In the genomic region with DNA sequence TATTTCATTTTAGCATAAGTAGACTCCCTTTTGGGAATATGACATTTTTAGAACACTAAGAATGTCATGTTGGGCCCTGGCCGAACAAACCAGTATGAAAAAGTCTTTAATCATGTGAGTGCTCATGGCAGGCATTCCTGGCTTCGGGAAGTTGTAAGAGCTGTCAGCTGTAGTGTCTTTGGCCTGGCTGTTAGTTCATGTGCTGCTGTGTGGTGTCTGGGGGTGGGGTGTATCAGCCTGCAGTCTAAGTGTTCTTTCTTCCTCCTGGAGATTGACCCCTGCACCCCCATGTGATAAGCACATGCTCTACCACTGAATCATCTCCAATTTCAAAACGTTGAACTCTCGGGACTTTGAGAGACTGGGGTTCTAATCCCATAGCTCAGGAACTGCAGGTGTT, we compare ENCODE assay signal across 29 mouse cellular contexts. TPM values are rescaled to one million over a fixed set of nuclear protein-coding genes. Genes with fewer than 3 reads are reported as not detected.
A peak's percentile ranks its signal among the peaks of the same experiment; 100 is the strongest.
DNase-seq lines count a peak whose midpoint lies in the region; ATAC-seq and TF ChIP-seq lines count a peak whose summit lies in the region.
"Had no signal": no experiment of that assay in that cellular context is flagged by ENCODE, and none has a peak within 500 bp of the region (broad histone marks: within the 10 kb centered on the region; RNA-seq: fewer than 3 reads in every experiment).

No protein-coding gene starts in this region.

- TF ChIP-seq POLR2A in liver, adult 2 months (IDR thresholded peaks at IDR 0.05; ENCODE audit: extremely low read depth, insufficient read depth, low read length): no peak

- ATAC-seq in liver, embryonic 11.5 days (replicated peaks; ENCODE audit: low FRiP score): no peak
- peak; percentile 72; the same call in 1 of the 2 replicates for ATAC-seq in heart, embryonic 16.5 days (replicated peaks; ENCODE audit: extremely low read depth, insufficient read depth, low FRiP score)
- ATAC-seq in intestine, embryonic 16.5 days: peak; percentile 69; the same call in 1 of the 2 replicates
- ATAC-seq: forebrain, embryonic 16.5 days had no signal

- no peak overlapping the region for H3K4me2 ChIP-seq in liver, embryonic 11.5 days
- H3K4me2 ChIP-seq in heart, embryonic 16.5 days (ENCODE audit: low read depth, low read length): no peak overlapping the region
- H3K4me2 ChIP-seq in intestine, embryonic 16.5 days (ENCODE audit: low read depth, low read length): no peak overlapping the region
- H3K4me2 ChIP-seq: hindbrain, embryonic 15.5 days; limb, embryonic 12.5 days; liver, embryonic 13.5 days; neural tube, embryonic 12.5 days had no signal

- intact Hi-C loops in gastrocnemius, adult 2 months (cut with DNase I): no loop called here
- intact Hi-C loops in gastrocnemius, postnatal 14 days (cut with DNase I; ENCODE audit: low total_unique reads): no loop called here

- no peaks in the 10 kb centered on the region for H3K4me1 ChIP-seq in liver, adult 2 months (ENCODE audit: control insufficient read depth, insufficient read depth, low read length)
- H3K4me1 ChIP-seq in liver, embryonic 11.5 days (replicated peaks; ENCODE audit: control insufficient read depth, insufficient read depth, low read length): no peaks in the 10 kb centered on the region
- 0 out of 2 replicates have a peak, but pooled peaks cover 3% of the 10 kb centered on the region for H3K4me1 ChIP-seq in heart, embryonic 16.5 days (ENCODE audit: control insufficient read depth, insufficient read depth, low read length)
- H3K4me1 ChIP-seq in intestine, embryonic 16.5 days (ENCODE audit: control insufficient read depth, insufficient read depth, low read length): peaks cover 5% of the 10 kb centered on the region
- peaks cover 2% of the 10 kb centered on the region for H3K4me1 ChIP-seq in midbrain, embryonic 10.5 days
- H3K4me1 ChIP-seq: limb, embryonic 12.5 days; liver, embryonic 13.5 days; megakaryocyte, embryonic 14.5 days; neural tube, embryonic 12.5 days had no signal

- no peaks in the 10 kb centered on the region for H3K79me2 ChIP-seq in liver, adult 2 months (ENCODE audit: control insufficient read depth, insufficient read depth, low read length)

- no peak for TF ChIP-seq CTCF in gastrocnemius, adult 2 months (IDR thresholded peaks at IDR 0.05)
- TF ChIP-seq CTCF in liver, adult 2 months (IDR thresholded peaks at IDR 0.05; ENCODE audit: low read depth, low read length): no peak

- no peaks in the 10 kb centered on the region for H3K9me3 ChIP-seq in liver, embryonic 11.5 days (ENCODE audit: control insufficient read depth, low read length)
- no peaks in the 10 kb centered on the region for H3K9me3 ChIP-seq in heart, embryonic 16.5 days (replicated peaks; ENCODE audit: control insufficient read depth, low read length)
- no peaks in the 10 kb centered on the region for H3K9me3 ChIP-seq in intestine, embryonic 16.5 days (ENCODE audit: control insufficient read depth, low read length)
- H3K9me3 ChIP-seq in midbrain, embryonic 10.5 days (replicated peaks): no peaks in the 10 kb centered on the region
- H3K9me3 ChIP-seq: hindbrain, embryonic 15.5 days; limb, embryonic 12.5 days; liver, embryonic 13.5 days; megakaryocyte, embryonic 14.5 days; neural tube, embryonic 12.5 days had no signal

- WGBS in liver, adult 2 months: 40% methylated on average over 4 of the region's 4 CpGs
- 49% methylated on average over 4 of the region's 4 CpGs for WGBS in liver, embryonic 11.5 days
- WGBS in heart, embryonic 16.5 days: 11% methylated on average over 4 of the region's 4 CpGs
- 44% methylated on average over 4 of the region's 4 CpGs for WGBS in intestine, embryonic 16.5 days
- 70% methylated on average over 4 of the region's 4 CpGs for WGBS in midbrain, embryonic 10.5 days

- peak overlapping the region; percentile 13; the same call in 1 of the 2 replicates for H3K27ac ChIP-seq in gastrocnemius, adult 2 months
- H3K27ac ChIP-seq in liver, adult 2 months (replicated peaks; ENCODE audit: insufficient read depth, low read depth, low read length): no peak overlapping the region
- no peak overlapping the region for H3K27ac ChIP-seq in liver, embryonic 11.5 days (ENCODE audit: low read depth, low read length)
- peak overlapping the region; percentile 24; the same call in 1 of the 2 replicates for H3K27ac ChIP-seq in heart, embryonic 16.5 days (ENCODE audit: low read length)
- no peak overlapping the region for H3K27ac ChIP-seq in intestine, embryonic 16.5 days (ENCODE audit: low read length)
- no peak overlapping the region for H3K27ac ChIP-seq in midbrain, embryonic 10.5 days (replicated peaks)
- H3K27ac ChIP-seq: hindbrain, embryonic 15.5 days; limb, embryonic 12.5 days; liver, embryonic 13.5 days; neural tube, embryonic 12.5 days had no signal

- DNase-seq in gastrocnemius, adult 2 months: no peak
- DNase-seq in gastrocnemius, postnatal 14 days: no peak
- peak; percentile 35 for DNase-seq in liver, adult 2 months (ENCODE audit: extremely low read depth, low read depth, low spot score)
- no peak for DNase-seq in liver, embryonic 11.5 days (ENCODE audit: low spot score)
- DNase-seq in midbrain, embryonic 10.5 days (ENCODE audit: low spot score): no peak
- DNase-seq in testis, postnatal 14 days (ENCODE audit: low spot score): no peak
- DNase-seq: adrenal gland, postnatal 14 days; cerebellum, adult 2 months; cerebellum, postnatal 36 days; gastrocnemius, postnatal 36 days; kidney, adult 11 months; kidney, postnatal 10 days; liver, embryonic 13.5 days; lung, adult 2 months; lung, postnatal 14 days; midbrain, embryonic 14.5 days; retina, postnatal 1 day; thymus, postnatal 25 days had no signal

- no peak overlapping the region for H3K4me3 ChIP-seq in gastrocnemius, adult 2 months
- H3K4me3 ChIP-seq in liver, adult 2 months (ENCODE audit: insufficient read depth, low read depth, low read length): no peak overlapping the region
- no peak overlapping the region for H3K4me3 ChIP-seq in liver, embryonic 11.5 days (ENCODE audit: low read depth, low read length)
- no peak overlapping the region for H3K4me3 ChIP-seq in heart, embryonic 16.5 days (ENCODE audit: low read length)
- no peak overlapping the region for H3K4me3 ChIP-seq in intestine, embryonic 16.5 days (ENCODE audit: low read length)
- H3K4me3 ChIP-seq in midbrain, embryonic 10.5 days: no peak overlapping the region
- H3K4me3 ChIP-seq: hindbrain, embryonic 15.5 days; limb, embryonic 12.5 days; liver, embryonic 13.5 days; megakaryocyte, embryonic 14.5 days; neural tube, embryonic 12.5 days had no signal

- H3K9ac ChIP-seq in liver, adult 2 months (ENCODE audit: low read depth, low read length): no peak overlapping the region
- no peak overlapping the region for H3K9ac ChIP-seq in liver, embryonic 11.5 days (ENCODE audit: low read depth, low read length)
- no peak overlapping the region for H3K9ac ChIP-seq in heart, embryonic 16.5 days (ENCODE audit: low read length)
- H3K9ac ChIP-seq in intestine, embryonic 16.5 days (ENCODE audit: low read depth, low read length): no peak overlapping the region
- H3K9ac ChIP-seq: hindbrain, embryonic 15.5 days; limb, embryonic 12.5 days; liver, embryonic 13.5 days; neural tube, embryonic 12.5 days had no signal

- peaks cover 35% of the 10 kb centered on the region for H3K36me3 ChIP-seq in liver, adult 2 months (ENCODE audit: control insufficient read depth, insufficient read depth, low read length)
- peaks cover 6% of the 10 kb centered on the region for H3K36me3 ChIP-seq in liver, embryonic 11.5 days (ENCODE audit: control insufficient read depth, insufficient read depth, low read length)
- H3K36me3 ChIP-seq in heart, embryonic 16.5 days (ENCODE audit: control insufficient read depth, insufficient read depth): peaks cover 17% of the 10 kb centered on the region
- 0 out of 2 replicates have a peak, but pooled peaks cover 5% of the 10 kb centered on the region for H3K36me3 ChIP-seq in intestine, embryonic 16.5 days (ENCODE audit: control insufficient read depth, insufficient read depth, low read length)
- H3K36me3 ChIP-seq in midbrain, embryonic 10.5 days: peaks cover 13% of the 10 kb centered on the region

- H3K27me3 ChIP-seq in liver, adult 2 months (ENCODE audit: control insufficient read depth, insufficient read depth, low read length): no peaks in the 10 kb centered on the region
- no peaks in the 10 kb centered on the region for H3K27me3 ChIP-seq in liver, embryonic 11.5 days (replicated peaks; ENCODE audit: control insufficient read depth, insufficient read depth, low read length)
- no peaks in the 10 kb centered on the region for H3K27me3 ChIP-seq in heart, embryonic 16.5 days (ENCODE audit: control insufficient read depth, insufficient read depth, low read length)
- no peaks in the 10 kb centered on the region for H3K27me3 ChIP-seq in intestine, embryonic 16.5 days (replicated peaks; ENCODE audit: control insufficient read depth, insufficient read depth, low read length)
- no peaks in the 10 kb centered on the region for H3K27me3 ChIP-seq in midbrain, embryonic 10.5 days (ENCODE audit: low read depth, poor library complexity, severe bottlenecking)
- H3K27me3 ChIP-seq: hindbrain, embryonic 15.5 days; limb, embryonic 12.5 days; liver, embryonic 13.5 days; megakaryocyte, embryonic 14.5 days; neural tube, embryonic 12.5 days had no signal

RNA-seq across cellular contexts. Expression of gene 4930524B15Rik, which starts 29.7 kb away (rescaled TPM):
- not detected for total RNA-seq in gastrocnemius, adult 2 months (2021)
- total RNA-seq in gastrocnemius, postnatal 14 days (2021): not detected
- total RNA-seq in liver, adult 2 months (2014; rRNA removed): not detected in 2 replicates
- not detected in 2 replicates for polyA plus RNA-seq in liver, adult 2 months (2012; rRNA removed)
- not detected in 2 replicates for polyA plus RNA-seq in liver, embryonic 11.5 days (2014; fragmentation: Nextera tagmentation; extraction: Ambion mirVana)
- polyA plus RNA-seq in heart, embryonic 16.5 days (2015; fragmentation: Nextera tagmentation; extraction: Ambion mirVana): 0.10 TPM in 1 of 2 replicates, not detected in the other
- polyA plus RNA-seq in intestine, embryonic 16.5 days (2015; fragmentation: Nextera tagmentation; extraction: Ambion mirVana): not detected in 2 replicates
- polyA plus RNA-seq in midbrain, embryonic 10.5 days (2016; fragmentation: Nextera tagmentation; extraction: Ambion mirVana): 0.11 and 0.27 TPM in 2 replicates
- total RNA-seq: adrenal gland, postnatal 14 days; gastrocnemius, postnatal 36 days; hematopoietic stem cell, adult 5-6 weeks; layer of hippocampus, adult 18-20 months had no signal
- polyA plus RNA-seq: embryonic facial prominence, embryonic 14.5 days; limb, embryonic 12.5 days; liver, embryonic 13.5 days; spleen, adult 2 months had no signal

Comparison
In these comparisons a context has a peak if more than half of its experiments do, and no peak if none do; other contexts are left out.
1. H3K27ac ChIP-seq: peak in gastrocnemius, adult 2 months (single experiment) and heart, embryonic 16.5 days (single experiment); none in liver, adult 2 months (single experiment), liver, embryonic 11.5 days (single experiment), intestine, embryonic 16.5 days (single experiment) and midbrain, embryonic 10.5 days (single experiment).